Mouse (Mus musculus): ENCODE data around the gene Grin2c.

GRCm38 (mm10) chr11:115241402-115241801 is 25.6 kb downstream of the Grin2c start:
- TF ChIP-seq CTCF (IDR thresholded peaks at IDR 0.05; ENCODE audit: extremely low read depth, insufficient read depth, low read length) (no peak), POLR2A (IDR thresholded peaks at IDR 0.05; ENCODE audit: extremely low read depth, insufficient read depth, low read length) (no peak)
